Mouse (Mus musculus) CD4-positive helper T cell, adult 2 months (primary cell): ENCODE measurements around the gene Ccdc149.

Source experiments
- DNase-seq: peaks from one replicate; pipeline ENCODE4 v3.0.0-alpha.2; 2012; ENCODE audit warnings: low read depth, missing footprints, low spot score

Gene Ccdc149

GRCm38 (mm10) chr5:52440278-52440677, 31.0 kb downstream of the Ccdc149 start:
- no peak for DNase-seq

GRCm38 (mm10) chr5:52438946-52439345, 32.4 kb downstream of the Ccdc149 start:
- no peak for DNase-seq

GRCm38 (mm10) chr5:52435533-52435932, 35.8 kb downstream of the Ccdc149 start:
- no peak for DNase-seq

GRCm38 (mm10) chr5:52431276-52431844, 40.0 kb downstream of the Ccdc149 start:
- no peak for DNase-seq

GRCm38 (mm10) chr5:52429731-52430480, 41.4 kb downstream of the Ccdc149 start:
- DNase-seq: no peak

- DNase-seq: no peak
These were observed 42.7 kb downstream of the Ccdc149 start for GRCm38 (mm10) chr5:52428613-52429012.

GRCm38 (mm10) chr5:52425819-52426218, 45.5 kb downstream of the Ccdc149 start:
- DNase-seq: no peak

GRCm38 (mm10) chr5:52423893-52424292, 47.4 kb downstream of the Ccdc149 start:
- no peak for DNase-seq

- DNase-seq: no peak
These were observed 54.8 kb downstream of the Ccdc149 start for GRCm38 (mm10) chr5:52416485-52416884.

- DNase-seq: no peak
These were observed 55.4 kb downstream of the Ccdc149 start for GRCm38 (mm10) chr5:52415917-52416316.

GRCm38 (mm10) chr5:52415193-52415592, 56.1 kb downstream of the Ccdc149 start:
- DNase-seq: no peak

- no peak for DNase-seq
These were observed 59.8 kb downstream of the Ccdc149 start for GRCm38 (mm10) chr5:52411567-52411966.

GRCm38 (mm10) chr5:52410197-52410596, 61.1 kb downstream of the Ccdc149 start:
- no peak for DNase-seq

- DNase-seq: no peak
These were observed 62.5 kb downstream of the Ccdc149 start for GRCm38 (mm10) chr5:52408668-52409315.

- no peak for DNase-seq
These were observed 66.9 kb downstream of the Ccdc149 start for GRCm38 (mm10) chr5:52404373-52404772.

GRCm38 (mm10) chr5:52393756-52394155, 77.6 kb downstream of the Ccdc149 start:
- no peak for DNase-seq

- no peak for DNase-seq
These were observed 79.8 kb downstream of the Ccdc149 start for GRCm38 (mm10) chr5:52391471-52391870.

GRCm38 (mm10) chr5:52390381-52390780, 80.9 kb downstream of the Ccdc149 start:
- DNase-seq: no peak

GRCm38 (mm10) chr5:52388092-52388749, 83.1 kb downstream of the Ccdc149 start:
- no peak for DNase-seq

GRCm38 (mm10) chr5:52386016-52386415, 85.3 kb downstream of the Ccdc149 start:
- DNase-seq: no peak

GRCm38 (mm10) chr5:52383748-52384147, 87.6 kb downstream of the Ccdc149 start:
- no peak for DNase-seq

- no peak for DNase-seq
These were observed 88.5 kb downstream of the Ccdc149 start for GRCm38 (mm10) chr5:52382837-52383236.
